Comparison of ENCODE assay signal across 9 mouse cellular contexts in the genomic region with DNA sequence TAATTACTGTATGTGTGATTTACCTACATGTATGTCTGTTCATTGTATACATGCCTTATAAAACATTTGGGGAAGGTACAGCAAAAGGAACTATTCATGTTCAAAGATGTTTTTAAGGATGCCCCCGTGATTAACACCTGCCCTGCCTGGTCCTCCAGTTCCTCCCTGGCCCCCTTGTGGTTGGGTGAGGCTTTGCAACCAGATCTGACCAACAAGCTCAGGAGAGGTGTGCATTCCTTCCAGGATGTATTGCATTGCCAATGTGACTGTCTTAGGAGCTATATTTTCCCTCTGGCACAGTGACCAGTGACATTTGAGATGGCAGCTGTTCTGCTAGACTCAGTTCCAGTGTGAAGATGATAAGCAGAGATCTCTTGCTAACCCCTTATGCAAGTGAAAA. TPM values are rescaled to one million over a fixed set of nuclear protein-coding genes. Genes with fewer than 3 reads are reported as not detected.
DNase-seq lines count a peak whose midpoint lies in the region; ATAC-seq and TF ChIP-seq lines count a peak whose summit lies in the region.
"Had no signal": no experiment of that assay in that cellular context is flagged by ENCODE, and none has a peak within 500 bp of the region (broad histone marks: within the 10 kb centered on the region; RNA-seq: fewer than 3 reads in every experiment).

No protein-coding gene starts in this region.

- in situ Hi-C loops in ES-E14 (cut with MboI; ENCODE audit: low sequenced_read_pairs in 2 of 2, unreplicated experiment in 2 of 2) = no loop called here

- intact Hi-C loops in left cerebral cortex, postnatal 4 days (cut with DNase I) = no loop called here

- DNase-seq in left cerebral cortex, postnatal 4 days = peak; percentile 61
- DNase-seq in left cerebral cortex, adult 9 months (ENCODE audit: low spot score in 2 of 2) = no peak
- DNase-seq in ES-E14 (ENCODE audit: low read depth, low spot score) = peak; percentile 43
- peak; percentile 55 for DNase-seq in embryonic facial prominence, embryonic 11.5 days (ENCODE audit: low spot score)
- peak; percentile 66 to 77 for DNase-seq in kidney, postnatal 25 days

- H3K9ac ChIP-seq in ES-E14 (ENCODE audit: insufficient read depth, low read depth, low read length, poor library complexity, severe bottlenecking) = no peak overlapping the region
- no peak overlapping the region for H3K9ac ChIP-seq in embryonic facial prominence, embryonic 11.5 days (replicated peaks; ENCODE audit: low read length)
- H3K9ac ChIP-seq: lung, embryonic 15.5 days had no signal

- H3K36me3 ChIP-seq in ES-E14 (ENCODE audit: control insufficient read depth, insufficient read depth, low read length, poor library complexity, severe bottlenecking) = no peaks in the 10 kb centered on the region
- no peaks in the 10 kb centered on the region for H3K36me3 ChIP-seq in embryonic facial prominence, embryonic 11.5 days (replicated peaks; ENCODE audit: control insufficient read depth, insufficient read depth, low read depth, low read length)
- H3K36me3 ChIP-seq: lung, embryonic 15.5 days had no signal

- no peaks in the 10 kb centered on the region for H3K9me3 ChIP-seq in ES-E14 (ENCODE audit: control insufficient read depth, insufficient read depth, low read depth, low read length)
- no peaks in the 10 kb centered on the region for H3K9me3 ChIP-seq in embryonic facial prominence, embryonic 11.5 days (replicated peaks; ENCODE audit: control insufficient read depth, low read length)
- H3K9me3 ChIP-seq: lung, embryonic 15.5 days had no signal

- no peak for TF ChIP-seq POLR2A in bone marrow, adult 2 months (IDR thresholded peaks at IDR 0.05; ENCODE audit: borderline replicate concordance, control insufficient read depth, low read depth, low read length)
- TF ChIP-seq POLR2A in olfactory bulb, adult 2 months (IDR thresholded peaks at IDR 0.05; ENCODE audit: insufficient read depth, low read depth, low read length) = no peak

- TF ChIP-seq CTCF in bone marrow, adult 2 months (IDR thresholded peaks at IDR 0.05; ENCODE audit: control insufficient read depth, insufficient read depth, low read length) = peak; percentile 86
- TF ChIP-seq CTCF in olfactory bulb, adult 2 months (IDR thresholded peaks at IDR 0.05; ENCODE audit: insufficient read depth, low read depth, low read length) = peak; percentile 22; the same call in 1 of the 2 replicates

- ATAC-seq in embryonic facial prominence, embryonic 11.5 days (replicated peaks; ENCODE audit: insufficient number of reproducible peaks, low FRiP score, low TSS enrichment, low read depth) = no peak
- ATAC-seq in erythroid progenitor cell, adult 5-6 weeks (replicated peaks; ENCODE audit: low FRiP score, poor library complexity, severe bottlenecking) = no peak; the same call in 1 of the 2 replicates

- no peak overlapping the region for H3K27ac ChIP-seq in ES-E14 (ENCODE audit: insufficient read depth, low read depth, low read length, poor library complexity, severe bottlenecking)
- no peak overlapping the region for H3K27ac ChIP-seq in bone marrow, adult 2 months (ENCODE audit: control insufficient read depth, insufficient read depth, low read depth, low read length, poor library complexity)
- no peak overlapping the region for H3K27ac ChIP-seq in embryonic facial prominence, embryonic 11.5 days (replicated peaks; ENCODE audit: low read depth, low read length)
- H3K27ac ChIP-seq in olfactory bulb, adult 2 months (ENCODE audit: insufficient read depth, low read depth, low read length) = no peak overlapping the region
- H3K27ac ChIP-seq: lung, embryonic 15.5 days had no signal

- no peak overlapping the region for H3K4me2 ChIP-seq in embryonic facial prominence, embryonic 11.5 days (ENCODE audit: low read depth, low read length)
- H3K4me2 ChIP-seq: lung, embryonic 15.5 days had no signal

- H3K4me1 ChIP-seq in ES-E14 (ENCODE audit: control insufficient read depth in 2 of 2, insufficient read depth in 2 of 2, low read length in 2 of 2, poor library complexity in 1 of 2) = no peaks in the 10 kb centered on the region
- H3K4me1 ChIP-seq in bone marrow, adult 2 months (ENCODE audit: control insufficient read depth, insufficient read depth, low read length) = no peaks in the 10 kb centered on the region
- H3K4me1 ChIP-seq in embryonic facial prominence, embryonic 11.5 days (ENCODE audit: control insufficient read depth, insufficient read depth, low read length) = no peaks in the 10 kb centered on the region
- H3K4me1 ChIP-seq in olfactory bulb, adult 2 months (ENCODE audit: control insufficient read depth, insufficient read depth, low read length) = no peaks in the 10 kb centered on the region
- H3K4me1 ChIP-seq: lung, embryonic 15.5 days had no signal

- no peak overlapping the region for H3K4me3 ChIP-seq in ES-E14 (ENCODE audit: insufficient read depth in 1 of 2, low read depth in 1 of 2, low read length in 2 of 2, poor library complexity in 1 of 2, severe bottlenecking in 1 of 2)
- no peak overlapping the region for H3K4me3 ChIP-seq in bone marrow, adult 2 months (replicated peaks; ENCODE audit: control insufficient read depth, low read depth, low read length)
- no peak overlapping the region for H3K4me3 ChIP-seq in embryonic facial prominence, embryonic 11.5 days (ENCODE audit: low read depth, low read length)
- H3K4me3 ChIP-seq in olfactory bulb, adult 2 months (ENCODE audit: insufficient read depth, low read depth, low read length) = no peak overlapping the region
- H3K4me3 ChIP-seq: lung, embryonic 15.5 days had no signal

- WGBS in bone marrow, adult 2 months = 2% methylated on average over 1 of the region's 1 CpGs
- WGBS in embryonic facial prominence, embryonic 11.5 days = 52% methylated on average over 1 of the region's 1 CpGs
- WGBS in olfactory bulb, adult 2 months = 37% methylated on average over 1 of the region's 1 CpGs

- H3K27me3 ChIP-seq in embryonic facial prominence, embryonic 11.5 days (ENCODE audit: control insufficient read depth, insufficient read depth, low read length) = no peaks in the 10 kb centered on the region
- H3K27me3 ChIP-seq: lung, embryonic 15.5 days had no signal

TF ChIP-seq in ES-E14, 5 proteins besides CTCF, POLR2A, EP300 and RAD21:
- TF ChIP-seq ZC3H11A (IDR thresholded peaks at IDR 0.05; ENCODE audit: borderline replicate concordance, low read depth, low read length) = no peak
- TF ChIP-seq HCFC1 (IDR thresholded peaks at IDR 0.05; ENCODE audit: borderline replicate concordance, insufficient read depth, low read length) = no peak
- no peak for TF ChIP-seq MAFK (IDR thresholded peaks at IDR 0.05; ENCODE audit: insufficient read depth, low read depth, low read length)
- TF ChIP-seq ZNF384 (IDR thresholded peaks at IDR 0.05; ENCODE audit: low read depth, low read length) = no peak
- no peak for TF ChIP-seq CHD2 (IDR thresholded peaks at IDR 0.05; ENCODE audit: low read depth, low read length)

RNA-seq across cellular contexts. Expression of a gene that starts 16.8 kb away (rescaled TPM):
- total RNA-seq in left cerebral cortex, postnatal 4 days (2021) = 10 to 100 TPM; 48.9 to 49.4 TPM
- total RNA-seq in ES-E14 (2012; rRNA removed) = 16.5 and 38.2 TPM in 2 replicates
- polyA plus RNA-seq in bone marrow, adult 2 months (2011; ENCODE audit: insufficient read depth, insufficient read length, low replicate concordance, missing spikeins) = 7.7 and 14.9 TPM in 2 replicates
- 46.0 and 46.1 TPM in 2 replicates for polyA plus RNA-seq in embryonic facial prominence, embryonic 11.5 days (2014; fragmentation: Nextera tagmentation; extraction: Ambion mirVana)
- polyA plus RNA-seq in olfactory bulb, adult 2 months (2012; ENCODE audit: insufficient read depth, insufficient read length, low replicate concordance, missing spikeins) = not detected in 2 replicates
- total RNA-seq in erythroid progenitor cell, adult 5-6 weeks (2015; ENCODE audit: low replicate concordance) = 5.9 and 14.8 TPM in 2 replicates
- total RNA-seq in erythroid progenitor cell, adult 5-6 weeks (2017; ENCODE audit: low replicate concordance) = 9.6 and 10.7 TPM in 2 replicates

Comparison
In these comparisons a context has a peak if more than half of its experiments do, and no peak if none do; other contexts are left out.
1. DNase-seq: peak in left cerebral cortex, postnatal 4 days (single experiment), ES-E14 (single experiment), embryonic facial prominence, embryonic 11.5 days (single experiment) and kidney, postnatal 25 days (2 of 2); none in left cerebral cortex, adult 9 months (0 of 2).